21 mouse cellular contexts compared by ENCODE assay signal in genomic region chr14:61210111-61210510, GRCm38 (mm10). TPM values are rescaled to one million over a fixed set of nuclear protein-coding genes. Genes with fewer than 3 reads are reported as not detected.
"Had no signal": no experiment of that assay in that cellular context is flagged by ENCODE, and none has a peak within 500 bp of the region (broad histone marks: within the 10 kb centered on the region; RNA-seq: fewer than 3 reads in every experiment).

No protein-coding gene starts in this region.

- H3K27me3 ChIP-seq: midbrain, embryonic 13.5 days; midbrain, embryonic 15.5 days; neural tube, embryonic 13.5 days; neural tube, embryonic 15.5 days had no signal

- H3K9me3 ChIP-seq: midbrain, embryonic 10.5 days; midbrain, embryonic 13.5 days; midbrain, embryonic 15.5 days; neural tube, embryonic 15.5 days had no signal

- H3K9ac ChIP-seq: lung, embryonic 14.5 days; midbrain, embryonic 13.5 days; midbrain, embryonic 15.5 days; neural tube, embryonic 13.5 days; neural tube, embryonic 15.5 days had no signal

- H3K27ac ChIP-seq: midbrain, embryonic 10.5 days; midbrain, embryonic 13.5 days; midbrain, embryonic 15.5 days; neural tube, embryonic 13.5 days; neural tube, embryonic 15.5 days had no signal

- DNase-seq: lung, adult 18-20 months; lung, postnatal 10 days; lung, postnatal 4 days; retina, postnatal 1 day; right cerebral cortex, adult 18-20 months; right cerebral cortex, postnatal 25 days; right cerebral cortex, postnatal 4 days; spleen, adult 18-20 months; thymus, adult 18-20 months; thymus, postnatal 25 days; thymus, postnatal 4 days had no signal

- ATAC-seq: midbrain, embryonic 13.5 days; midbrain, embryonic 15.5 days had no signal

- H3K4me3 ChIP-seq: midbrain, embryonic 10.5 days; midbrain, embryonic 13.5 days; midbrain, embryonic 15.5 days; myocyte; neural tube, embryonic 13.5 days; neural tube, embryonic 15.5 days had no signal

- H3K4me1 ChIP-seq: midbrain, embryonic 10.5 days; midbrain, embryonic 13.5 days; midbrain, embryonic 15.5 days; neural tube, embryonic 13.5 days; neural tube, embryonic 15.5 days had no signal

- H3K4me2 ChIP-seq: lung, embryonic 14.5 days; midbrain, embryonic 13.5 days; midbrain, embryonic 15.5 days; neural tube, embryonic 13.5 days; neural tube, embryonic 15.5 days had no signal

RNA-seq across cellular contexts. Expression of gene Sgcg, which starts 48.2 kb away (rescaled TPM):
- total RNA-seq: megakaryocyte, adult 5-6 weeks; megakaryocyte-erythroid progenitor cell, adult 5-6 weeks had no signal
- polyA plus RNA-seq: midbrain, embryonic 10.5 days; midbrain, embryonic 13.5 days; small intestine, adult 2 months had no signal
